Mouse (Mus musculus): ENCODE results near the gene Mkrn2os. TPM values are rescaled to one million over a fixed set of nuclear protein-coding genes. Genes with fewer than 3 reads are reported as not detected.

The Mkrn2os gene
- polyA plus RNA-seq, 1 experiment from 2014 or later, result 0.12 TPM

- no peak overlapping the region for H3K9ac ChIP-seq (ENCODE audit: low read length)
- H3K36me3 ChIP-seq (ENCODE audit: control insufficient read depth, insufficient read depth, low read length), result no peaks in the 10 kb centered on the region
- WGBS, result 63% methylated on average over 6 of the region's 6 CpGs
- no peak for DNase-seq (ENCODE audit: low spot score)
- H3K4me1 ChIP-seq (ENCODE audit: control insufficient read depth, insufficient read depth, low read length), result peaks cover 7% of the 10 kb centered on the region; the same call in 1 of the 2 replicates
- no peaks in the 10 kb centered on the region for H3K27me3 ChIP-seq (ENCODE audit: control insufficient read depth, insufficient read depth, low read length)
- no peak overlapping the region for H3K27ac ChIP-seq (ENCODE audit: low read depth, low read length)
- no peak for ATAC-seq (ENCODE audit: insufficient read depth, low FRiP score, low TSS enrichment)
- H3K4me2 ChIP-seq (ENCODE audit: low read depth), result no peak overlapping the region
- no peak overlapping the region for H3K4me3 ChIP-seq (ENCODE audit: low read depth, low read length)
- no peaks in the 10 kb centered on the region for H3K9me3 ChIP-seq (ENCODE audit: control insufficient read depth, low read length)
Observed at GRCm38 (mm10) chr6:115541676-115542275, 50.6 kb downstream of the Mkrn2os start.

- WGBS, result 23% methylated on average over 26 of the region's 26 CpGs
- Histone ChIP-seq H3K27ac (ENCODE audit: low read depth, low read length) (no peak overlapping the region), H3K36me3 (ENCODE audit: control insufficient read depth, insufficient read depth, low read length) (no peaks in the 10 kb centered on the region), H3K4me2 (ENCODE audit: low read depth) (peak overlapping the region; percentile 35), H3K27me3 (ENCODE audit: control insufficient read depth, insufficient read depth, low read length) (no peaks in the 10 kb centered on the region), H3K4me3 (ENCODE audit: low read depth, low read length) (peak overlapping the region; percentile 6; the same call in 1 of the 2 replicates), H3K9me3 (ENCODE audit: control insufficient read depth, low read length) (no peaks in the 10 kb centered on the region), H3K4me1 (ENCODE audit: control insufficient read depth, insufficient read depth, low read length) (peaks cover under 1% of the 10 kb centered on the region; the same call in 1 of the 2 replicates), H3K9ac (ENCODE audit: low read length) (peak overlapping the region; percentile 47)
- peak; percentile 88 for DNase-seq (ENCODE audit: low spot score)
- ATAC-seq (ENCODE audit: insufficient read depth, low FRiP score, low TSS enrichment), result peak; percentile 88
Observed at GRCm38 (mm10) chr6:115538645-115539429, 53.5 kb downstream of the Mkrn2os start.

DNA sequence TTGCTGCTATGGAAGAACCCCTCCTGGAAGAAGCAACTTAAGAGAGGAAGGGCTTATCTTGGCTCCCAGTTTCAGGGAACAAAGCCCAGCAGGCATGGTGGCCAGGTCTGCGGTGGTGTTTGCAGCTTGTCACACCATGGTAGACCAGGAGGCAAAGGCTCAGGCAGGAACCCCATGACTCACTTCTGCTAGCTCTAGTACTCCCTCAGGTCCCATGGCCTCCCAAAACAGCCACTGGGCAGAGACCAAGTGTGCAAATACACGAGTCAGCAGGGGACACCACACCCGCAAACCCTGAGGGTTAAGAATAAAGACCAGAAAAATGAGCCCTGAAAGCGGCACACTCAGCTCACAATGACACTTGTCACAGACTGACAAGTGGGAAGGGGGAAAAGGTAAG, 56.2 kb downstream of the Mkrn2os start:
- Histone ChIP-seq H3K27me3 (ENCODE audit: control insufficient read depth, insufficient read depth, low read length) (no peaks in the 10 kb centered on the region), H3K27ac (ENCODE audit: low read depth, low read length) (no peak overlapping the region), H3K4me3 (ENCODE audit: low read depth, low read length) (no peak overlapping the region), H3K9me3 (ENCODE audit: control insufficient read depth, low read length) (no peaks in the 10 kb centered on the region), H3K9ac (ENCODE audit: low read length) (no peak overlapping the region), H3K4me2 (ENCODE audit: low read depth) (no peak overlapping the region), H3K36me3 (ENCODE audit: control insufficient read depth, insufficient read depth, low read length) (no peaks in the 10 kb centered on the region), H3K4me1 (ENCODE audit: control insufficient read depth, insufficient read depth, low read length) (no peaks in the 10 kb centered on the region)
- no peak for DNase-seq (ENCODE audit: low spot score)
- no peak for ATAC-seq (ENCODE audit: insufficient read depth, low FRiP score, low TSS enrichment)
- WGBS, result 74% methylated on average over 4 of the region's 4 CpGs

GRCm38 (mm10) chr6:115534617-115535016, 57.8 kb downstream of the Mkrn2os start:
- Histone ChIP-seq H3K4me2 (ENCODE audit: low read depth) (no peak overlapping the region), H3K27ac (ENCODE audit: low read depth, low read length) (no peak overlapping the region), H3K36me3 (ENCODE audit: control insufficient read depth, insufficient read depth, low read length) (no peaks in the 10 kb centered on the region), H3K4me1 (ENCODE audit: control insufficient read depth, insufficient read depth, low read length) (no peaks in the 10 kb centered on the region), H3K9me3 (ENCODE audit: control insufficient read depth, low read length) (no peaks in the 10 kb centered on the region), H3K27me3 (ENCODE audit: control insufficient read depth, insufficient read depth, low read length) (no peaks in the 10 kb centered on the region), H3K9ac (ENCODE audit: low read length) (no peak overlapping the region), H3K4me3 (ENCODE audit: low read depth, low read length) (no peak overlapping the region)
- no peak for DNase-seq (ENCODE audit: low spot score)
- WGBS, result 87% methylated on average over 7 of the region's 7 CpGs
- ATAC-seq (ENCODE audit: insufficient read depth, low FRiP score, low TSS enrichment), result no peak

Other genes starting within 250 kb of the Mkrn2os start
- 0.19 TPM in 1 of 2 replicates, not detected in the other for gene Pparg, start 231.6 kb downstream of the Mkrn2os start, polyA plus RNA-seq (2014; fragmentation: Nextera tagmentation; extraction: Ambion mirVana)
- 30.5 and 31.5 TPM in 2 replicates for gene Tsen2, start 47.9 kb downstream of the Mkrn2os start, polyA plus RNA-seq (2014; fragmentation: Nextera tagmentation; extraction: Ambion mirVana)
- gene Mkrn2, start 9.3 kb upstream of the Mkrn2os start, polyA plus RNA-seq (2014; fragmentation: Nextera tagmentation; extraction: Ambion mirVana), result 29.2 and 33.1 TPM in 2 replicates
- gene Raf1, start 84.1 kb upstream of the Mkrn2os start, polyA plus RNA-seq (2014; fragmentation: Nextera tagmentation; extraction: Ambion mirVana), result 158 and 161 TPM in 2 replicates
- 2.0 and 2.3 TPM in 2 replicates for gene Tmem40, start 169.8 kb upstream of the Mkrn2os start, polyA plus RNA-seq (2014; fragmentation: Nextera tagmentation; extraction: Ambion mirVana)
- 37.7 and 37.9 TPM in 2 replicates for gene Cand2, start 182.0 kb upstream of the Mkrn2os start, polyA plus RNA-seq (2014; fragmentation: Nextera tagmentation; extraction: Ambion mirVana)
- 1,610 and 1,750 TPM in 2 replicates for gene Rpl32, start 216.2 kb upstream of the Mkrn2os start, polyA plus RNA-seq (2014; fragmentation: Nextera tagmentation; extraction: Ambion mirVana)
- gene Efcab12, start 245.8 kb upstream of the Mkrn2os start, polyA plus RNA-seq (2014; fragmentation: Nextera tagmentation; extraction: Ambion mirVana), result 0.80 and 1.4 TPM in 2 replicates

Data from neural tube, embryonic 11.5 days (tissue).